Mouse (Mus musculus) monocyte, adult 59 days (primary cell): ENCODE results near the gene Gnptab. TPM values are rescaled to one million over a fixed set of nuclear protein-coding genes. Genes with fewer than 3 reads are reported as not detected.

Experiments
- total RNA-seq, 2 experiments: library from RNA; stranded (reverse); gene quantifications; one replicate each; pipeline ENCODE4 v1.2.4; 2023

The Gnptab gene
- total RNA-seq: 10 to 100 TPM; 50.3 to 57.6 TPM

DNA sequence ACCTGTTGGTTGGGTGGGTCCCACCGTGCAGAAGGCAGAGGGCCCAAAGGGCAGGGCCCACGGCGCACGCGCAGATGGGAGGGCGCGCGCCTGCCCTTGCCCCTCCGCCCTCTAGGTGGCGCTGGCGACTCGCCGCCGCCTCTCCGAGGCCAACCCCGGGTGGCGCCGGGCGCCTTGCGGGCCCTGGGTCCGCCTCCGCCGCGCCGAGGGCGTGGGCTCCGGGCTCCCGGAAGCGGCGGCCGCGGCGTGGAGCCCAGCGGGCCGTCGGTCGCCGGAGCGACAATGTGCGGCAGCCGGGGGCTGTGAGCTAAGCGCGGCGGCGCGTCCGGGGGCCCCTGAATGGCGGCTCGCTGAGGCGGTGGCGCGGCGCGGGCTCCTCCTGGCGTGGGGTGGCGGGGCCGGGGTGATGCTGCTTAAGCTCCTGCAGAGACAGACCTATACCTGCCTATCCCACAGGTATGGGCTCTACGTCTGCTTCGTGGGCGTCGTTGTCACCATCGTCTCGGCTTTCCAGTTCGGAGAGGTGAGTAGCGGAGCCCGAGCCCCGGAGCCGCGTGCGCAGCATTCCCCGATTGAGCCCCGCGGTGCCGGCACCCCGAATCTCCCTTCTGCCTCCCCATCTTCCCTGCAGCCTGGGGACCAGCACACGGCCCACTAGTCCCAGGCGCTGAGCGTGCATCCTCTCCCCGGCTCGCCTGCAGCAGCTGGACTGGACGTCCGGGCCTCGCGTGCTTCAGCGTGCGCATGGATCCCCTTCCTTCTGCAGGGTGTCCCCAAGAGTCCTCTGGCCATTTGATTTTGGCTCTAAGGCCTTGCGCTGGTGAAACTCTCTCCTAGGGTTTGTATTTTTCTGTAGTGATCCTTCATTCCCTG lies at the start of gene Gnptab, which contains the start of gene Dram1:
Gnptab (plus strand) TSS at position 120 of the 873 bp plus-strand sequence.
Dram1 (minus strand) TSS at position 68 of the 873 bp plus-strand sequence.

DNA sequence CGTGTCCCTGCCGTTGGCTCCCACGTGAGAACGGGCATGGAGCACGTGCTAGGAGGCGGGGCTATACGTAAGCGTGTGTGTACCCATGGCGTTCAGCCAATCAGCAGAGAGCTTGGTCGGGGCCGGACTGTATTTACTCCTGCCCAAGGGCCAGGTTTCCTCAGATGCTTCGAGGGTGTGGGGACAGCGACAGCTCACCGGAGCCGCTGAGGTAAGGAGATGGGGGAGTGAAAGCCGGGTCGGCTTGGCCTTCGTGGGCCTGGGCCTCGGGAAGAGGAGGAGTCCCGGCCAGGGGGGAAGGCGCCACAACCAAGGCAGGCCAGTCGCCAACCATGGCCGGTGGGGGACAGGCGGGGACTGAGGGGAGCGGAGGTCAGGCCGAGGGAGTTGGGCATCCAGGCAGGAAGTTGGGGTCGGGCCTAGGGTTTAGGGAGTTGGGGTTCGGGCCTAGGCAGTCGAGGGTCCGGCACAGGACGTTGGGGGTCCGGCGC lies 80.6 kb downstream of the Gnptab start, which contains the start of gene Sycp3:
Sycp3 (plus strand) TSS at position 68 of the 491 bp plus-strand sequence.

Other genes starting within 250 kb of the Gnptab start
- gene Parpbp, start 232.2 kb upstream of the Gnptab start, total RNA-seq: under 1 TPM; 0.26 to 0.27 TPM
- gene Nup37, start 232.1 kb upstream of the Gnptab start, total RNA-seq: 1 to 10 TPM; 4.7 to 5.7 TPM
- 10 to 100 TPM; 36.8 to 40.6 TPM for gene Washc3, start 178.0 kb upstream of the Gnptab start, total RNA-seq
- gene Dram1, start 52 bp upstream of the Gnptab start, total RNA-seq: 10 to 100 TPM; 27.8 to 31.9 TPM
- gene Sycp3, start 80.4 kb downstream of the Gnptab start, total RNA-seq: not detected
- 10 to 100 TPM; 11.1 to 15.6 TPM for gene Chpt1, start 124.9 kb downstream of the Gnptab start, total RNA-seq
- 1 to 10 TPM; 1.6 to 3.6 TPM for gene Mybpc1, start 226.0 kb downstream of the Gnptab start, total RNA-seq